ENCODE assay signal across 8 mouse cellular contexts in the genomic region with DNA sequence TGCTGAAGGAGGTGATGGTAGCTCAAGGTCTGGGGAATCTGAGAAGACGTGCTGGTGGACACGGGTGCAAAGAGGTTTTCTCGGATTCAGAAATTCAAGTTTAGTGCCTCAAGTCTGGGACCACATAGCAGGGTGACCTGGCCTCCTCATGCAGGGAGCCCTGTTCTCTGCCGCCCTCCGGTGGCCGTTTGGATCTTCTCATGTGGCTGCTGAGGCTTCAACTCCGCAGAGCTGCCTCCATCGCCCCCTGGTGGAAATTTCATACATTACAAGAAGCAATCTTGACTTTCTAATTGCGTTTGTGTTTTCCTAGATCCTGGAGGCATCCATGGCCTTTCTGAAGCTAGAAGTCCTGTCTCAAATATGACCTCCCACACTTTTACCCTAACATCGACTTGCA. TPM values are rescaled to one million over a fixed set of nuclear protein-coding genes. Genes with fewer than 3 reads are reported as not detected.
DNase-seq lines count a peak whose midpoint lies in the region; ATAC-seq and TF ChIP-seq lines count a peak whose summit lies in the region.

No protein-coding gene starts in this region.

- no peaks in the 10 kb centered on the region for H3K27me3 ChIP-seq in forebrain, embryonic 16.5 days (replicated peaks; ENCODE audit: control insufficient read depth, insufficient read depth, low read length)
- H3K27me3 ChIP-seq in lung, embryonic 15.5 days: peaks cover 62% of the 10 kb centered on the region

- H3K4me2 ChIP-seq in forebrain, embryonic 16.5 days (ENCODE audit: low read length): no peak overlapping the region
- H3K4me2 ChIP-seq in lung, embryonic 15.5 days: no peak overlapping the region

- DNase-seq in MEL-GATA-1-ER (ENCODE audit: extremely low read depth, low read depth): peak; percentile 85
- peak; percentile 96 to 97 for DNase-seq in cerebellum, adult 18-20 months
- peak; percentile 93 to 98 for DNase-seq in layer of hippocampus, adult 2 months (ENCODE audit: low spot score in 2 of 2)
- peak; percentile 81 for DNase-seq in ovary, postnatal 10 days (ENCODE audit: low spot score)
- DNase-seq in thymus, postnatal 10 days (ENCODE audit: low spot score in 2 of 2): peak; percentile 76 to 92

- H3K9me3 ChIP-seq in forebrain, embryonic 16.5 days (ENCODE audit: control insufficient read depth, low read length): no peaks in the 10 kb centered on the region
- H3K9me3 ChIP-seq in lung, embryonic 15.5 days: no peaks in the 10 kb centered on the region

- H3K4me1 ChIP-seq in forebrain, embryonic 16.5 days (replicated peaks; ENCODE audit: control insufficient read depth, insufficient read depth, low read length): peaks cover 54% of the 10 kb centered on the region
- peaks cover 14% of the 10 kb centered on the region for H3K4me1 ChIP-seq in lung, embryonic 15.5 days

- peak; percentile 31 for ATAC-seq in forebrain, embryonic 16.5 days
- ATAC-seq in hematopoietic stem cell, adult 5-6 weeks (replicated peaks in 1 of 2; ENCODE audit: insufficient read depth in 1 of 2, low FRiP score in 2 of 2, low TSS enrichment in 1 of 2, low read depth in 1 of 2, poor library complexity in 2 of 2, severe bottlenecking in 2 of 2): peak; percentile 80 to 82
- ATAC-seq in lung, embryonic 15.5 days (ENCODE audit: borderline replicate concordance, extremely low read depth, low FRiP score, low TSS enrichment): peak; percentile 68

- no peaks in the 10 kb centered on the region for H3K36me3 ChIP-seq in forebrain, embryonic 16.5 days (ENCODE audit: control insufficient read depth, insufficient read depth)
- no peaks in the 10 kb centered on the region for H3K36me3 ChIP-seq in lung, embryonic 15.5 days

- peak; percentile 97 for TF ChIP-seq CTCF in layer of hippocampus, adult 2 months (conservative IDR thresholded peaks at IDR 0.05)

- no peak overlapping the region for H3K4me3 ChIP-seq in forebrain, embryonic 16.5 days (replicated peaks; ENCODE audit: low read length)
- H3K4me3 ChIP-seq in layer of hippocampus, adult 2 months: no peak overlapping the region
- no peak overlapping the region for H3K4me3 ChIP-seq in lung, embryonic 15.5 days

- under 1% methylated on average over 10 of the region's 10 CpGs for WGBS in forebrain, embryonic 16.5 days
- WGBS in lung, embryonic 15.5 days: under 1% methylated on average over 10 of the region's 10 CpGs

- peak overlapping the region; percentile 99 for H3K27ac ChIP-seq in forebrain, embryonic 16.5 days (ENCODE audit: low read length)
- H3K27ac ChIP-seq in layer of hippocampus, adult 2 months: peak overlapping the region; percentile 97
- no peak overlapping the region for H3K27ac ChIP-seq in lung, embryonic 15.5 days

- H3K9ac ChIP-seq in forebrain, embryonic 16.5 days (replicated peaks; ENCODE audit: low read depth, low read length): no peak overlapping the region
- no peak overlapping the region for H3K9ac ChIP-seq in lung, embryonic 15.5 days

RNA-seq across cellular contexts. Expression of a gene that starts 20.6 kb away (rescaled TPM):
- 80.6 and 87.7 TPM in 2 replicates for polyA plus RNA-seq in forebrain, embryonic 16.5 days (2015; fragmentation: Nextera tagmentation; extraction: Ambion mirVana)
- total RNA-seq in hematopoietic stem cell, adult 5-6 weeks (2017): 26.4 and 36.5 TPM in 2 replicates
- total RNA-seq in layer of hippocampus, adult 2 months (2021): 10 to 100 TPM; 95.4 to 96.9 TPM
- polyA plus RNA-seq in lung, embryonic 15.5 days (2015; fragmentation: Nextera tagmentation; extraction: Ambion mirVana): 48.0 and 51.4 TPM in 2 replicates

Comparison
In these comparisons a context has a peak if more than half of its experiments do, and no peak if none do; other contexts are left out.
1. ATAC-seq: peak in every context shown above with its lines; median percentile 81 in hematopoietic stem cell, adult 5-6 weeks; 68 in lung, embryonic 15.5 days; 31 in forebrain, embryonic 16.5 days.